Comparison of ENCODE assay signal across 8 mouse cellular contexts in genomic region chr12:116405045-116405835, GRCm38 (mm10). TPM values are rescaled to one million over a fixed set of nuclear protein-coding genes. Genes with fewer than 3 reads are reported as not detected.
A peak's percentile ranks its signal among the peaks of the same experiment; 100 is the strongest.
DNase-seq lines count a peak whose midpoint lies in the region; ATAC-seq and TF ChIP-seq lines count a peak whose summit lies in the region.

Gene Ncapg2, plus strand, starts transcription at chr12:116405402.

- ATAC-seq in embryonic facial prominence, embryonic 13.5 days (ENCODE audit: insufficient number of reproducible peaks, insufficient read depth, low FRiP score, low TSS enrichment, low read depth): peak; percentile 98
- ATAC-seq in limb, embryonic 12.5 days (ENCODE audit: insufficient number of reproducible peaks, insufficient read depth, low FRiP score, low TSS enrichment, low read depth): peak; percentile 98
- peak; percentile 99 for ATAC-seq in midbrain, embryonic 15.5 days (replicated peaks)

- H3K4me1 ChIP-seq in embryonic facial prominence, embryonic 13.5 days: peaks cover 8% of the 10 kb centered on the region
- no peaks in the 10 kb centered on the region for H3K4me1 ChIP-seq in kidney, adult 2 months (ENCODE audit: control insufficient read depth, insufficient read depth, low read length)
- H3K4me1 ChIP-seq in limb, embryonic 12.5 days (replicated peaks): peaks cover 4% of the 10 kb centered on the region
- peaks cover 8% of the 10 kb centered on the region for H3K4me1 ChIP-seq in midbrain, embryonic 15.5 days
- H3K4me1 ChIP-seq in spleen, adult 2 months (ENCODE audit: control insufficient read depth, insufficient read depth, insufficient read length): peaks cover 4% of the 10 kb centered on the region; the same call in 1 of the 2 replicates

- peak within 1 kb of the TSS; percentile 79 for H3K4me3 ChIP-seq in embryonic facial prominence, embryonic 13.5 days
- H3K4me3 ChIP-seq in kidney, adult 2 months (ENCODE audit: insufficient read depth, low read depth, low read length): peak within 1 kb of the TSS; percentile 78
- peak within 1 kb of the TSS; percentile 74 for H3K4me3 ChIP-seq in limb, embryonic 12.5 days (replicated peaks)
- peak within 1 kb of the TSS; percentile 71 for H3K4me3 ChIP-seq in midbrain, embryonic 15.5 days
- H3K4me3 ChIP-seq in spleen, adult 2 months (ENCODE audit: extremely low read depth, insufficient read depth, insufficient read length): peak within 1 kb of the TSS; percentile 71

- DNase-seq in 3134 (ENCODE audit: extremely low read depth, insufficient read length, low spot score): peak; percentile 98
- peak; percentile 99 to 100 for DNase-seq in adrenal gland, postnatal 36 days
- DNase-seq in heart, adult 18-20 months: peak; percentile 98 to 99
- peak; percentile 98 for DNase-seq in kidney, adult 2 months
- peak; percentile 94 to 99 for DNase-seq in spleen, adult 2 months (ENCODE audit: low read depth in 1 of 2, low spot score in 2 of 2)

- peaks cover 32% of the 10 kb centered on the region for H3K9me3 ChIP-seq in embryonic facial prominence, embryonic 13.5 days
- H3K9me3 ChIP-seq in limb, embryonic 12.5 days: peaks cover 37% of the 10 kb centered on the region
- peaks cover 7% of the 10 kb centered on the region; the same call in 1 of the 2 replicates for H3K9me3 ChIP-seq in midbrain, embryonic 15.5 days

- peak within 1 kb of the TSS; percentile 66; the same call in 1 of the 2 replicates for H3K27ac ChIP-seq in embryonic facial prominence, embryonic 13.5 days
- H3K27ac ChIP-seq in kidney, adult 2 months (ENCODE audit: insufficient read depth, low read depth, low read length): no peak within 1 kb of the TSS
- peak within 1 kb of the TSS; percentile 62; the same call in 1 of the 2 replicates for H3K27ac ChIP-seq in limb, embryonic 12.5 days
- H3K27ac ChIP-seq in midbrain, embryonic 15.5 days: peak within 1 kb of the TSS; percentile 59
- no peak within 1 kb of the TSS for H3K27ac ChIP-seq in spleen, adult 2 months (ENCODE audit: insufficient read depth, low read length)

- peaks cover 48% of the 10 kb centered on the region for H3K36me3 ChIP-seq in embryonic facial prominence, embryonic 13.5 days
- no peaks in the 10 kb centered on the region for H3K36me3 ChIP-seq in kidney, adult 2 months (ENCODE audit: control insufficient read depth, insufficient read depth, low read length)
- peaks cover 57% of the 10 kb centered on the region for H3K36me3 ChIP-seq in limb, embryonic 12.5 days
- no peaks in the 10 kb centered on the region for H3K36me3 ChIP-seq in midbrain, embryonic 15.5 days (replicated peaks)
- no peaks in the 10 kb centered on the region for H3K36me3 ChIP-seq in spleen, adult 2 months (ENCODE audit: control insufficient read depth, insufficient read depth, low read length)

- H3K9ac ChIP-seq in embryonic facial prominence, embryonic 13.5 days: peak within 1 kb of the TSS; percentile 90
- H3K9ac ChIP-seq in limb, embryonic 12.5 days (replicated peaks): peak within 1 kb of the TSS; percentile 83
- H3K9ac ChIP-seq in midbrain, embryonic 15.5 days: peak within 1 kb of the TSS; percentile 48

- under 1% methylated on average over 71 of the region's 72 CpGs for WGBS in embryonic facial prominence, embryonic 13.5 days
- under 1% methylated on average over 72 of the region's 72 CpGs for WGBS in kidney, adult 2 months
- under 1% methylated on average over 72 of the region's 72 CpGs for WGBS in limb, embryonic 12.5 days
- under 1% methylated on average over 72 of the region's 72 CpGs for WGBS in midbrain, embryonic 15.5 days
- WGBS in spleen, adult 2 months: under 1% methylated on average over 72 of the region's 72 CpGs

- no peak for TF ChIP-seq POLR2A in kidney, adult 2 months (IDR thresholded peaks at IDR 0.05; ENCODE audit: low read depth, low read length)
- no peak for TF ChIP-seq POLR2A in spleen, adult 2 months (IDR thresholded peaks at IDR 0.05; ENCODE audit: low read depth, low read length)

- TF ChIP-seq CTCF in kidney, adult 2 months (conservative IDR thresholded peaks at IDR 0.05; ENCODE audit: insufficient read depth, insufficient read length, low read depth, low read length): no peak
- TF ChIP-seq CTCF in spleen, adult 2 months (IDR thresholded peaks at IDR 0.05; ENCODE audit: extremely low read depth, insufficient read depth, insufficient read length, insufficient replicate concordance): no peak

- no peaks in the 10 kb centered on the region for H3K27me3 ChIP-seq in embryonic facial prominence, embryonic 13.5 days
- H3K27me3 ChIP-seq in kidney, adult 2 months (replicated peaks; ENCODE audit: control insufficient read depth, insufficient read depth, low read length): no peaks in the 10 kb centered on the region
- no peaks in the 10 kb centered on the region for H3K27me3 ChIP-seq in limb, embryonic 12.5 days
- no peaks in the 10 kb centered on the region for H3K27me3 ChIP-seq in midbrain, embryonic 15.5 days (replicated peaks)
- no peaks in the 10 kb centered on the region for H3K27me3 ChIP-seq in spleen, adult 2 months (ENCODE audit: control insufficient read depth, insufficient read depth, low read length)

- peak within 1 kb of the TSS; percentile 89 for H3K4me2 ChIP-seq in embryonic facial prominence, embryonic 13.5 days
- peak within 1 kb of the TSS; percentile 84 for H3K4me2 ChIP-seq in limb, embryonic 12.5 days
- H3K4me2 ChIP-seq in midbrain, embryonic 15.5 days: peak within 1 kb of the TSS; percentile 97

RNA-seq across cellular contexts. Expression of gene Ncapg2, which starts in this region (rescaled TPM):
- 1 to 10 TPM; 7.6 to 7.9 TPM for total RNA-seq in adrenal gland, postnatal 36 days (2021)
- 38.6 and 42.2 TPM in 2 replicates for polyA plus RNA-seq in embryonic facial prominence, embryonic 13.5 days (2015; fragmentation: Nextera tagmentation; extraction: Ambion mirVana)
- 1 to 10 TPM; 2.9 TPM for total RNA-seq in heart, adult 18-20 months (2021)
- polyA plus RNA-seq in kidney, adult 2 months (2012; rRNA removed): 0.73 and 0.89 TPM in 2 replicates
- polyA plus RNA-seq in limb, embryonic 12.5 days (2016; fragmentation: Nextera tagmentation; extraction: Ambion mirVana): 47.4 and 53.0 TPM in 2 replicates
- 8.0 TPM in 2 replicates for polyA plus RNA-seq in midbrain, embryonic 15.5 days (2015; fragmentation: Nextera tagmentation; extraction: Ambion mirVana)
- 3.0 and 4.3 TPM in 2 replicates for polyA plus RNA-seq in spleen, adult 2 months (2012; rRNA removed)

Comparison
In these comparisons a context has a peak if more than half of its experiments do, and no peak if none do; other contexts are left out.
1. Peak in DNase-seq and H3K4me3 ChIP-seq in kidney, adult 2 months; RNA of the gene not detected or under 1 TPM.
2. H3K27ac ChIP-seq: peak in embryonic facial prominence, embryonic 13.5 days (single experiment), limb, embryonic 12.5 days (single experiment) and midbrain, embryonic 15.5 days (single experiment); none in kidney, adult 2 months (single experiment) and spleen, adult 2 months (single experiment).
3. Peak in every context shown above with its lines, with median percentiles within 50 percentile points of each other: DNase-seq, ATAC-seq, H3K4me2 ChIP-seq, H3K4me3 ChIP-seq and H3K9ac ChIP-seq.